Mouse (Mus musculus): Measurements from ENCODE around the gene Fam83g.

The Fam83g gene

GRCm38 (mm10) chr11:61713157-61713855 is 29.4 kb downstream of the Fam83g start:
- in situ Hi-C loops (cut with MboI, MseI), result loop anchor here in 1 of 2 experiments (10.0 kb wide), 1 partner anchor 299 kb away; no protein-coding TSS in a partner anchor

- in situ Hi-C loops (cut with MboI, MseI), result loop anchor here (5.0 to 10.0 kb wide), 5 partner anchors 47 to 302 kb away; no protein-coding TSS in a partner anchor
Measured at GRCm38 (mm10) chr11:61714346-61715117, 30.6 kb downstream of the Fam83g start.

- in situ Hi-C loops (cut with MboI, MseI), result loop anchor here (5.0 to 10.0 kb wide), 5 partner anchors 48 to 303 kb away; no protein-coding TSS in a partner anchor
Measured at GRCm38 (mm10) chr11:61715130-61715529, 31.2 kb downstream of the Fam83g start.

- in situ Hi-C loops (cut with MboI, MseI), result loop anchor here (5.0 to 10.0 kb wide), 5 partner anchors 51 to 306 kb away; no protein-coding TSS in a partner anchor
Measured at GRCm38 (mm10) chr11:61717990-61718389, 34.1 kb downstream of the Fam83g start.

DNA sequence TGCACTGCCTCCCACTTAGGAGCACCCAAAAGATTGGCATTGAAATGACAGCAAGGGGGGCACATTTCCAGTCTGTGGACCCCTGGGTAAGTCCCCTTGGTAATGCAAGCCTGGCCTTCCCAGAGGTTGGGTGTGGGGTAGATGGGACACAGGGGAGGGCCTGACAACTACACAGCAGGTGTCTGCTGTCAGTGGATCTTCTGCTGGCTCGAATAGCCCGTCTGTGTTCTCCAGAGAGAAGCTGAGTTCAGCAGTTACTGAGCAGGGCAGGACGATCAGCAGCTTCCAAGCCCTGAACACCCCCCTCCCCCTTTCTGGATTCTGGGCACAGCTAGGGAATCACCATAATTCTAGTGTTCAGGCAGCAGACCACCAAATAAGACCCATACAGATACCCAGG is 35.5 kb downstream of the Fam83g start:
- in situ Hi-C loops (cut with MboI, MseI), result loop anchor here (5.0 to 10.0 kb wide), 5 partner anchors 52 to 307 kb away; no protein-coding TSS in a partner anchor

GRCm38 (mm10) chr11:61719826-61720225 is 35.9 kb downstream of the Fam83g start:
- in situ Hi-C loops (cut with MboI, MseI), result loop anchor here (5.0 to 10.0 kb wide), 5 partner anchors 53 to 308 kb away; no protein-coding TSS in a partner anchor

DNA sequence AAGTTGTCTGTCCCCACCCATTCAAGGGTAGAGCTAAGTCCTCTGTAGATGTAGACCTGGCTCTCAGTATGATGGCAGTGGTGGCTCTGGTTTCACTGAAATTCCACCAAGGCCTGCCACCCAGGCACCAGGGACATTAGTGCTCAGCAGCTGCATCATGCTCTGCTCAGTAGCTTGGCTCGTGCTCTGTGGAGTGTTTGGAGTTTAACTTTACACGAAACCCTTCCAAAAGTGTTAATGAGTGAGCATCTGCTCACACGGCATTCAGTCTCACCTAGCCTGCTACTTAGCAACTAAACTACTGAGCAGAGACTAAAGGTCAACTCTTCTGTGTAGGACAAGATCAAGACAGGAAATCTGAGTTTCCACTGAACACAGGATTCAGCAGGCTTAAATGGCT is 36.7 kb downstream of the Fam83g start, which contains the start of gene Slc5a10:
Gene Slc5a10 (minus strand): TSS at position 191 of the 400 bp plus-strand sequence.
- in situ Hi-C loops (cut with MboI, MseI), result no loop called here

- in situ Hi-C loops (cut with MboI, MseI), result no loop called here
Measured at GRCm38 (mm10) chr11:61722077-61722476, 38.2 kb downstream of the Fam83g start.

DNA sequence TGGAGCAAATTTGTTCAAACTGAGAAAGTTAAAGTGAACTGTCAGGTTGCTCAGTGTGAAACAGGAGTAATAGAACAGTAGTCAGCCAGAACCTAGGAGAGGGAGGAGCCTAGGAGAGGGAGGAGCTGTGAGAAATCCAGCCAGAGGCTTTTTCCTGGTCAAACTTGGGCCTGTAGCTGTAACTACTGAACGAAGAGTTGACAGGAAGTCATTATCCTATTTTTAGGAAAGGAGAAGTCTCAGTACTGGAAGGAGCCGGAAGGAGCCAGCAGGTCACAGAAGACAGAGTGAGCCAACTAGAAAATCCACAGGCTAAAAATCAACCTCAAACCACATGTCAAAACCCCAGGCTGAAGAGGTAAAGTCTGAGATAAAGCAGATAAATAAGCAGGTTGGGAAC is 44.1 kb downstream of the Fam83g start:
- in situ Hi-C loops (cut with MboI, MseI), result no loop called here

GRCm38 (mm10) chr11:61732672-61733071 is 48.8 kb downstream of the Fam83g start:
- in situ Hi-C loops (cut with MboI, MseI), result no loop called here

DNA sequence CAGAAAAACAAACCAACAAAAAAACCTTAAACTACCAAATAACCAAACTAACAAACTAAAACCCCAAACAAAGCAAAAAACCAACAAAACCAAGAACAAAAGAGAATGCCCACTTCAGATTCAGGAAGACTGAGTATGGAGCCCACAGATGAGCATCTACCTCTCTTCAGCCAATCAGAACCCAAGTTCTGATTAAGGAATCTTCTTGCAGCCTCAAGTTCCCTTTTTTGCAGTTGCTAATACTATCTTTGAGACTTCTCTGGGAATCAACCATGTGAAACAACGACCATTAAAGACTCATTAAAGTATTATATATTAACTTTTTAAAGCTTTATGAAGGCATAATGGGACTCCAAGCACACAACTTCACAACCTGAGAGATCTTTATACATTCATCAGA is 53.4 kb downstream of the Fam83g start:
- in situ Hi-C loops (cut with MboI, MseI), result no loop called here

- in situ Hi-C loops (cut with MboI, MseI), result no loop called here
Measured at GRCm38 (mm10) chr11:61740500-61740899, 56.6 kb downstream of the Fam83g start.

DNA sequence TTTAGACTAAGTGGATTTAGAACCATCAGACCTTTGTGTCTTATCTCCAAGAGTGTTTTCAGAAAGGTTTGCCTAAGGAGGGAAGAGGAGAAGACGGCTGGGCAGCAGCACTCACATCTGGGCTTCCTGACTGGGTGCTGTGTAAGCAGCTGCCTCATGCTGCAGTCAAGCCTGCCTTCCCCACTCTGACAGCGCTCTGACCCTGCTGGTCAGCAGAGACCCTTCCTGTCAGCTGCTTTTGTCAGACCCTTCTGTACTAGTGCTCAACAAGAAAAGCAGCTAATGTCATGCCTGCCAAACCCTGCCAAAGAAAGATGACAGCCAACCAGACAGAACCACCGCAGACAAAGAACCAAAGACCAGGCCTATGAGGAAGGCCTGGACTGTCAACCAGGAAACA is 59.9 kb downstream of the Fam83g start:
- in situ Hi-C loops (cut with MboI, MseI), result no loop called here

DNA sequence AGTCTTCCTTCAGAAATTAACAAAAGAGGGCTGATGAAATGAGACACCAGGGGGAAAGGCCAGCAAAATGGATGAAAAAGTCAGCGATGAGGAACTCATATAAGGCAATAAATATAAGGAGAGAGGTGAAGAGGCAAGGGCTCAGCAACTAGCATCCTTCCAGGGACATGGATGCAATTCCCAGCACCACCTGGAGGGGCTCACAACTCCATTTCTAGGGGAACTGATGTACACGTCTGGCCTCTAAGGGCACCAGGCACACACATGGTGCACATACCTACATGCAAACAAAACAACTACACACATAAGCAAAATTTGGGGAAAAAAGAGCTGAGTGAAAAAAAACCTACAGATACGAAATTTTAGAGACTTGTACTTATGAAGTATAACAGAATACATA is 60.6 kb downstream of the Fam83g start:
- in situ Hi-C loops (cut with MboI, MseI), result no loop called here

GRCm38 (mm10) chr11:61745781-61746180 is 61.9 kb downstream of the Fam83g start:
- in situ Hi-C loops (cut with MboI, MseI), result no loop called here

DNA sequence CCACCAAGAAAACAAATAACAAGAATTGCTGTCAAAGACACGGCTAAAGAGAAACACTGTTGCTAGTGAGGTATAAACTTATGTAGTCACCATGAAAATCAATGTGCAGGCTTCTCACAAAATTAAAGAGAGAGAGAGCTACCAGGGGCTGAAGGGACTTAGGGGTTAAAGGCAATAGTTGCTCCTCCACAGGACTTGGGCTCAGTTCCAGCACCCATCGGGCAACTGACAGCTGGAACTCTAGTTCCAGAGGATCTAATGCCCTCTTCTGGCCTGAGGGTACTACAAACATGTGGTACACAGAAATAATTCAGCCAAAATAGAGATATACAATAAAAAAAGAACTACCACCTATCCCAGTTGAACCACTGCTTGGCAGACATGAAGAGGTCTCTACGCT is 63.3 kb downstream of the Fam83g start:
- in situ Hi-C loops (cut with MboI, MseI), result no loop called here

- in situ Hi-C loops (cut with MboI, MseI), result no loop called here
Measured at GRCm38 (mm10) chr11:61751612-61752011, 67.7 kb downstream of the Fam83g start.

- in situ Hi-C loops (cut with MboI, MseI), result no loop called here
Measured at GRCm38 (mm10) chr11:61757151-61757550, 73.3 kb downstream of the Fam83g start.

Measured in T-helper 17 cell (primary cell).